Mouse (Mus musculus) small intestine, adult 2 months (tissue): ENCODE measurements at regions not wholly inside any gene's neighbourhood (a gene's known extent, or its start where the extent isn't known, plus 50 kb on each side); places are given as distances from the start of the nearest gene placed in this dataset.

Source experiments
- H3K27ac ChIP-seq: fragments of 200-500 bp; 2 replicates; pipeline ENCODE4 v1.5.1; 2012; ENCODE audit warnings: low read depth, low read length, control low read depth, inconsistent platforms; ENCODE audit not compliant: insufficient read depth
- H3K27me3 ChIP-seq: fragments of 200-500 bp; 2 replicates; pipeline ENCODE4 v1.6.1; 2012; ENCODE audit warnings: mild to moderate bottlenecking, moderate library complexity, low read length, inconsistent platforms; ENCODE audit not compliant: control insufficient read depth, insufficient read depth
- H3K36me3 ChIP-seq: fragments of 200-500 bp; 2 replicates; pipeline ENCODE4 v1.6.1; 2012; ENCODE audit warnings: mild to moderate bottlenecking, low read length, control low read depth, inconsistent platforms; ENCODE audit not compliant: control insufficient read depth, insufficient read depth
- H3K4me1 ChIP-seq: fragments of 200-500 bp; 2 replicates; pipeline ENCODE4 v1.6.1; 2012; ENCODE audit warnings: low read length, inconsistent platforms, mixed read lengths; ENCODE audit not compliant: control insufficient read depth, insufficient read depth, insufficient read length
- H3K4me3 ChIP-seq: fragments of 200-500 bp; 2 replicates; pipeline ENCODE4 v1.5.1; 2012; ENCODE audit warnings: low read depth, mild to moderate bottlenecking, control low read depth, inconsistent platforms, low read length, moderate library complexity
- CTCF ChIP-seq: fragments of 200-500 bp; IDR thresholded peaks from 2 replicates; pipeline ENCODE4 v1.5.1; 2012; ENCODE audit warnings: low read depth, mild to moderate bottlenecking, control low read depth, inconsistent platforms, low read length, moderate library complexity, mixed read lengths; ENCODE audit not compliant: insufficient replicate concordance, insufficient read length; ENCODE audit errors: extremely low read depth
- POLR2A ChIP-seq: fragments of 200-500 bp; IDR thresholded peaks from 2 replicates; pipeline ENCODE4 v1.6.1; 2012; ENCODE audit warnings: low read depth, mild to moderate bottlenecking, control low read depth, inconsistent platforms, low read length, moderate library complexity
- WGBS: fragments of 180-500 bp; shearing (Covaris S2); methylation state at CpG from one replicate; pipeline ENCODE4 v1.1.7; 2018; 5-methylcytosine and 5-hydroxymethylcytosine counted together

GRCm38 (mm10) chr2:173351831-173352755 is 75.8 kb upstream of the Pmepa1 start:
- H3K4me3 ChIP-seq, result no peak overlapping the region
- H3K36me3 ChIP-seq, result no peaks in the 10 kb centered on the region
- WGBS, result 56% methylated on average over 18 of the region's 18 CpGs
- H3K4me1 ChIP-seq, result peaks cover 6% of the 10 kb centered on the region; the same call in 1 of the 2 replicates
- H3K27me3 ChIP-seq, result no peaks in the 10 kb centered on the region
- no peak for TF ChIP-seq CTCF
- no peak for TF ChIP-seq POLR2A
- H3K27ac ChIP-seq, result peak overlapping the region; percentile 54

GRCm38 (mm10) chr2:173352756-173353139 is 76.4 kb upstream of the Pmepa1 start:
- 63% methylated on average over 3 of the region's 3 CpGs for WGBS
- no peak for TF ChIP-seq POLR2A
- TF ChIP-seq CTCF, result no peak
- peaks cover 6% of the 10 kb centered on the region; the same call in 1 of the 2 replicates for H3K4me1 ChIP-seq
- no peaks in the 10 kb centered on the region for H3K36me3 ChIP-seq
- no peaks in the 10 kb centered on the region for H3K27me3 ChIP-seq
- peak overlapping the region; percentile 48 for H3K27ac ChIP-seq
- H3K4me3 ChIP-seq, result no peak overlapping the region

- WGBS, result 75% methylated on average over 16 of the region's 16 CpGs
- H3K4me3 ChIP-seq, result no peak overlapping the region
- no peak for TF ChIP-seq POLR2A
- TF ChIP-seq CTCF, result no peak
- peaks cover 6% of the 10 kb centered on the region; the same call in 1 of the 2 replicates for H3K4me1 ChIP-seq
- peak overlapping the region; percentile 17; the same call in 1 of the 2 replicates for H3K27ac ChIP-seq
- H3K36me3 ChIP-seq, result no peaks in the 10 kb centered on the region
- no peaks in the 10 kb centered on the region for H3K27me3 ChIP-seq
Observed at GRCm38 (mm10) chr2:173353435-173354241, 77.3 kb upstream of the Pmepa1 start.

- TF ChIP-seq CTCF, result no peak
- TF ChIP-seq POLR2A, result no peak
- Histone ChIP-seq H3K4me3 (no peak overlapping the region), H3K27me3 (no peaks in the 10 kb centered on the region), H3K36me3 (no peaks in the 10 kb centered on the region), H3K4me1 (peaks cover 3% of the 10 kb centered on the region; the same call in 1 of the 2 replicates), H3K27ac (no peak overlapping the region)
- WGBS, result 47% methylated on average over 5 of the region's 5 CpGs
Observed at GRCm38 (mm10) chr2:173356786-173357185, 80.5 kb upstream of the Pmepa1 start.

- H3K27ac ChIP-seq, result no peak overlapping the region
- 23% methylated on average over 24 of the region's 24 CpGs for WGBS
- no peaks in the 10 kb centered on the region for H3K4me1 ChIP-seq
- 0 out of 2 replicates have a peak, but pooled peaks cover 6% of the 10 kb centered on the region for H3K27me3 ChIP-seq
- no peaks in the 10 kb centered on the region for H3K36me3 ChIP-seq
- TF ChIP-seq POLR2A (no peak), CTCF (no peak)
- no peak overlapping the region for H3K4me3 ChIP-seq
Observed at GRCm38 (mm10) chr2:173365441-173366166, 89.3 kb upstream of the Pmepa1 start.

GRCm38 (mm10) chr2:173366734-173367133 is 90.4 kb upstream of the Pmepa1 start:
- no peak for TF ChIP-seq POLR2A
- TF ChIP-seq CTCF, result no peak
- WGBS, result 61% methylated on average over 11 of the region's 11 CpGs
- no peak overlapping the region for H3K4me3 ChIP-seq
- no peak overlapping the region for H3K27ac ChIP-seq
- H3K36me3 ChIP-seq, result no peaks in the 10 kb centered on the region
- 0 out of 2 replicates have a peak, but pooled peaks cover 6% of the 10 kb centered on the region for H3K27me3 ChIP-seq
- H3K4me1 ChIP-seq, result no peaks in the 10 kb centered on the region
